Mouse (Mus musculus) midbrain, embryonic 15.5 days (tissue): Measurements from ENCODE around the gene Zfp263. TPM values are rescaled to one million over a fixed set of nuclear protein-coding genes. Genes with fewer than 3 reads are reported as not detected.

Source experiments
- ATAC-seq: fragments of 200-750 bp; cut with Nextera tagmentation; replicated peaks from 2 replicates; pipeline ENCODE4 v1.8.0; 2017; ENCODE audit warnings: moderate TSS enrichment
- H3K27ac ChIP-seq: fragments of 300-500 bp; sonication (generic); 2 replicates; pipeline ENCODE4 v1.5.1; 2015; ENCODE audit warnings: mild to moderate bottlenecking, inconsistent platforms
- H3K27me3 ChIP-seq: fragments of 300-500 bp; sonication (generic); replicated peaks from 2 replicates; pipeline ENCODE4 v1.6.1; 2015; ENCODE audit warnings: inconsistent platforms
- H3K36me3 ChIP-seq: fragments of 300-500 bp; sonication (generic); replicated peaks from 2 replicates; pipeline ENCODE4 v1.6.1; 2015; ENCODE audit warnings: inconsistent platforms
- H3K4me1 ChIP-seq: fragments of 300-500 bp; sonication (generic); 2 replicates; pipeline ENCODE4 v1.6.1; 2015; ENCODE audit warnings: inconsistent platforms
- H3K4me2 ChIP-seq: fragments of 300-500 bp; sonication (generic); 2 replicates; pipeline ENCODE4 v1.6.1; 2015; ENCODE audit warnings: inconsistent platforms, mild to moderate bottlenecking, moderate library complexity
- H3K4me3 ChIP-seq: fragments of 300-500 bp; sonication (generic); 2 replicates; pipeline ENCODE4 v1.5.1; 2015; ENCODE audit warnings: mild to moderate bottlenecking, inconsistent platforms
- H3K9ac ChIP-seq: fragments of 300-500 bp; sonication (generic); 2 replicates; pipeline ENCODE4 v1.6.1; 2015; ENCODE audit warnings: mild to moderate bottlenecking, inconsistent platforms
- H3K9me3 ChIP-seq: fragments of 300-500 bp; sonication (generic); 2 replicates; pipeline ENCODE4 v1.6.1; 2016; ENCODE audit warnings: inconsistent platforms
- WGBS: fragments of 180-500 bp; shearing (Covaris S2); methylation state at CpG from one replicate; pipeline ENCODE4 v1.1.7; 2015; ENCODE audit warnings: mixed read lengths; 5-methylcytosine and 5-hydroxymethylcytosine counted together
- polyA plus RNA-seq: library from polyadenylated mRNA; unstranded; fragments of >200 nt; fragmentation: Nextera tagmentation; extraction: Ambion mirVana; gene quantifications from 2 replicates; pipeline ENCODE4 v1.2.1, GENCODE M21; 2015

Zfp263 gene
- 55.8 and 61.4 TPM in 2 replicates for polyA plus RNA-seq

- H3K9ac ChIP-seq: peak within 1 kb of the TSS; percentile 60
- no peaks in the 10 kb centered on the region for H3K27me3 ChIP-seq
- WGBS: under 1% methylated on average over 42 of the region's 42 CpGs
Measured at GRCm38 (mm10) chr16:3743503-3744185, at the start of gene Zfp263. Gene Zfp263 (plus strand): TSS chr16:3744093.

DNA sequence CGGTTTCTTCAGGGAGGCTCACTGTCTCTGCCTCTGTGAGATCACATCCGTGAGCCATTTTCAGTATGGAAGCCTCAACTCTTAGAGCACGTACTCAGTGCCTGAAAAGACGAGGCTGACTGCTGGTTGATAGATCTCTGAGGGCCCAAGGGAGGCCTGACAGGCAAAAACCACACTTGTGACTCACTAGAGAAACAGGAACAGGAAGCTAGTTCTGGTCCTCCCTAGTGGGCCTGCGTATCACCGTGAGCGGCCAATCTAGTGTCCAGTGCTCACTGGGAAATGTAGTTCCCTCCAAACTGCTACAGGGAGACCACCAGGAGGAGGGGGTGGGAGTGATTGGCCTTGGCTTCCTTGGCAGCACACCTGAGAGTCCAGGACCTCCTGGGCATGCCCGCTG, 44.6 kb upstream of the Zfp263 start:
- Histone ChIP-seq H3K27ac (no peak overlapping the region), H3K9ac (no peak overlapping the region), H3K4me3 (no peak overlapping the region), H3K4me2 (no peak overlapping the region), H3K36me3 (no peaks in the 10 kb centered on the region), H3K4me1 (no peaks in the 10 kb centered on the region), H3K9me3 (no peaks in the 10 kb centered on the region), H3K27me3 (no peaks in the 10 kb centered on the region)
- ATAC-seq: no peak
- 86% methylated on average over 8 of the region's 8 CpGs for WGBS

More at GRCm38 (mm10) chr16:3743503-3744185, at the start of gene Zfp263:
- H3K4me1 ChIP-seq: peaks cover 33% of the 10 kb centered on the region
- peak within 1 kb of the TSS; percentile 64 for H3K4me2 ChIP-seq
- peak within 1 kb of the TSS; percentile 93 for H3K27ac ChIP-seq
- H3K36me3 ChIP-seq: peaks cover 24% of the 10 kb centered on the region
- ATAC-seq: peak; percentile 98
- H3K4me3 ChIP-seq: peak within 1 kb of the TSS; percentile 76
- 0 out of 2 replicates have a peak, but pooled peaks cover 4% of the 10 kb centered on the region for H3K9me3 ChIP-seq

DNA sequence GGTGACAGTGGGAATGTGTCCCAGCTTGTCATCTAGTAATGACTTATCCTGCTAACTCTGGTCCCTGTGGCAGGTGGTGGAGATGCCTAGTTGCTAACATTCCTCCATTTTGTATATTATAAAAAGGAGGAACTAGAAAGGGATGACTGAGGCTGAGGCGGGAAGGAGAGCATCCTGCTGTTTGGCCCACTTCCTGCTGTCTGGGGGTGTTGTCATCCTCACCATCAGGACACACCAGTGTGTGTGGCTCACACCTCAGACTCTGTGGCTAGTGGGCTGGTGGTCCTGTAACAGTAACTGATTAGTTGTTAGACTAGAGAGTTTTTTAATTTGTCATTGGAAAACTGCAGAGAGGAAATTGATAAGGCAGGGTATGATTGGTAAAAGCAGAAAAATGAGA, 43.0 kb upstream of the Zfp263 start:
- whole genome bisulfite sequencing: 83% methylated on average over 1 of the region's 1 CpGs
- Histone ChIP-seq H3K4me3 (no peak overlapping the region), H3K4me1 (no peaks in the 10 kb centered on the region), H3K27ac (no peak overlapping the region), H3K9ac (no peak overlapping the region), H3K27me3 (no peaks in the 10 kb centered on the region), H3K36me3 (no peaks in the 10 kb centered on the region), H3K4me2 (no peak overlapping the region), H3K9me3 (no peaks in the 10 kb centered on the region)
- ATAC-seq: no peak

DNA sequence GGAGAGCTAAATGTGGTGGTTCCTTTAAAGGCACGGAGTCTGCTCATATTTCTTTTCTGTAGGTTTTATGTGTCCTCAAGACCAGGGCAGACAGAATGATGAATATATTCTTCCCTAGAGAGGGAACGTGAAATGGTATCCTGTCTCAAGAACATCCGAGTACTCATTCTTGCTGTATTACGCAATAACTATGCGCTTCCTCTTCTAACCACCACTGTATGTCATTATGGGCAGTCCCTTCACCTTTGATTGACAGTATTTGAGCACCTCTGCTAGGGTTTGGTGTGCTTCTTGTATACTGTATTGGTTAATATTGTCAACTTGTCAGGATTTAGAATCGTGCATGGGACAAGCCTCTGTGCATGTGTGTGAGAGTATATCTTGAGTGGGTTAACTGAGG, 37.2 kb upstream of the Zfp263 start:
- Histone ChIP-seq H3K36me3 (no peaks in the 10 kb centered on the region), H3K9ac (no peak overlapping the region), H3K27me3 (no peaks in the 10 kb centered on the region), H3K27ac (no peak overlapping the region), H3K4me2 (no peak overlapping the region), H3K4me3 (no peak overlapping the region), H3K9me3 (no peaks in the 10 kb centered on the region; the same call in 1 of the 2 replicates), H3K4me1 (no peaks in the 10 kb centered on the region)
- 88% methylated on average over 6 of the region's 6 CpGs for WGBS
- ATAC-seq: no peak

DNA sequence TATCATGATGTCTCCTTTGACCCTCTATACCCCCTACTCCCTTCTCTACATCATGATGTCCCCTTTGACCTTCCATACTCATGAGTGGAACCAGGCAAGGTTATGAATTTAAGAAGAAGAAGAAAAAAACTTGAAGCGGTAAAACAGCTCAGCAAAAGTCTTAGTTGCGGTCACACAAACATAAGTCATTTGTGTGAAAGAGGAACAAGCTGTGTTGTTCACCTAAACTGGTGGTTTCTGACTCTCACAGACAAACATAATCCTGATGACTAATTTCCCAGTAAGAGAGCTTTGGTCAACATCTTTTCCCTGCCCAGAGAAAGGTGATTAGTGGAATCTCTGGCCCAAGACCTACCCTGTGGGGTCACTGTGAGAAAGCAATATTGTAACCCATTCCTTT, 29.2 kb upstream of the Zfp263 start:
- Histone ChIP-seq H3K4me1 (no peaks in the 10 kb centered on the region), H3K4me2 (no peak overlapping the region), H3K36me3 (no peaks in the 10 kb centered on the region), H3K27ac (no peak overlapping the region), H3K27me3 (no peaks in the 10 kb centered on the region), H3K9ac (no peak overlapping the region), H3K4me3 (no peak overlapping the region), H3K9me3 (no peaks in the 10 kb centered on the region)
- ATAC-seq: no peak
- WGBS: 97% methylated on average over 2 of the region's 2 CpGs

DNA sequence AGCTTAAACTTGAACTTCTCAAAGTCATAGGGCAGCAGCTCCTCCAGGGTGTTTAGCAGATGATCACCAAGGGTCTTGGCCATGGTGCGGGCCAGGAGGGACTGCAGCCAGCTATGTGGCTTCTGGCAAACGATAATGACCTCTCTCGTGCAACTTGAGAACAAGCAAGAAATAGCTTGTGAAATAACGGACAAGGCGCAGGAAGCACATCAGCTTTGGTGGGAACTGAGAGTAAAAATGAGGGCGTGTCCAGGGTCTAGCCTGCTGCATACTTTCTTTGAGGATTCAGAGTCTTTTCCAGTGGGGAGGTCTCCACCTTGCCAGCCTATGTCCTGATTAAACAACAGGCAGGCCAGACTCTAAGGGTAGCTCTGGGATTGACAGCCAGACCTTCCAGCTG, 25.9 kb upstream of the Zfp263 start, which contains the start of gene Mefv:
Gene Mefv, minus strand, starts transcription at position 118 of the 400 bp plus-strand sequence.
- Histone ChIP-seq H3K36me3 (no peaks in the 10 kb centered on the region), H3K4me3 (no peak within 1 kb of the TSS), H3K27me3 (no peaks in the 10 kb centered on the region), H3K4me1 (no peaks in the 10 kb centered on the region), H3K27ac (no peak within 1 kb of the TSS), H3K9ac (no peak within 1 kb of the TSS), H3K4me2 (no peak within 1 kb of the TSS), H3K9me3 (no peaks in the 10 kb centered on the region)
- 88% methylated on average over 6 of the region's 6 CpGs for WGBS
- no peak for ATAC-seq

DNA sequence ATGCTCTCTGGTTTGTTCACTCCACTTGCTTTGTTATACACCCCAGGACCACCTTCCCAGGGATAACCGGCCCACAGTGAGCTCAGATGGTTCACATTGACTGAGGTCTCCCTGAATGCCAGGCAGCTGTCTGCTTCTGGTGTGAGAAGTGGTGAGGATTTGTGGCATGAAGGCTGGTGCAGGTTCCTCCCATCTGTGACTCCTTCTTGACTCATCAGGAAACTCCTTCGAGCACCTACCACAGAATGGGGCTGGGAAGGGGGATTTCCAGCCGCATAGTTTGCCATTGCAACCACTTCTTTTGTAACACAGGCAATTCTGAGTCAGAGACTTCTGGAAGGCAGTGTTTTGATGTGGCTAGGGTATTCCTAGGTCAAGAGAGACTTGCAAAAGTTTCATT, 20.7 kb upstream of the Zfp263 start:
- Histone ChIP-seq H3K4me1 (no peaks in the 10 kb centered on the region), H3K9ac (no peak overlapping the region), H3K4me2 (no peak overlapping the region), H3K4me3 (no peak overlapping the region), H3K27me3 (no peaks in the 10 kb centered on the region), H3K9me3 (no peaks in the 10 kb centered on the region), H3K36me3 (no peaks in the 10 kb centered on the region), H3K27ac (no peak overlapping the region)
- WGBS: 73% methylated on average over 3 of the region's 3 CpGs
- no peak for ATAC-seq

DNA sequence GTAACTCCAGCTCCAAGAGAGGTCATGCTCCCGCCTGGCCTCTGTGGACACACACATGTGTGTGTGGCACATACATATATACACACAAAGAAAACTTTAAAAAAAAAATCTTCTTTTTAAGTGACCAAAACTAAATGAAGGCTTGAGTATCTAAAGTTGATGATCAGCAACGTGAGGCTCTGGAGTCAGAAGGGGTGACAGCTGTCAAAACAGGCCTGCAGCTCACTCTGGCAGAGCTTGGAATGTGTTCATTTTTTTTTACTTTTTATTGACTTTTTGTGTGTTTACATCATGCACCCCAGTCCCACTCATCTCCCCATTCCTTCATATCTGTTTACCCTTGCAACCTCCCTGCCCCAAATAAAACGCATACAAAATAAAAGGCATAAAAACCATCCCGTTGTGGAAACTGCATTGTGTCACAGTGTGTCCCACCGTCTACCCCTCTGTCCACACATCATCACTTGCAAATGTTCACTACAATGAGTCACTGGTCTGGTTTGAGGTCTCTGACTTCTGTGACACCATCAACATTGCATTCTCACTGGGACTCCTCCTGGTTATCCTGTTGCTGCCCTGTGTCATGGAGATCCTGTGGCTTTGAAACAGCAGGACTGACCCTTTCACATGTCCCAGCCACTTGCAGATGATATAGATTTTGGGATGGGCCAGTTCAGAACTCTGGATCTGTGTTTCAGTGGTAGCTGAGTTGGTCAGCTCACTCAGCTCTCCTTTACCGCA, 15.7 kb upstream of the Zfp263 start:
- WGBS: 90% methylated on average over 6 of the region's 6 CpGs
- H3K9me3 ChIP-seq: no peaks in the 10 kb centered on the region
- H3K4me3 ChIP-seq: no peak overlapping the region
- no peak overlapping the region for H3K9ac ChIP-seq
- H3K27ac ChIP-seq: no peak overlapping the region
- no peaks in the 10 kb centered on the region for H3K27me3 ChIP-seq
- no peaks in the 10 kb centered on the region for H3K4me1 ChIP-seq
- no peak for ATAC-seq
- no peak overlapping the region for H3K4me2 ChIP-seq
- no peaks in the 10 kb centered on the region for H3K36me3 ChIP-seq

- H3K4me3 ChIP-seq: no peak overlapping the region
- H3K27ac ChIP-seq: no peak overlapping the region
- no peaks in the 10 kb centered on the region for H3K4me1 ChIP-seq
- H3K9me3 ChIP-seq: no peaks in the 10 kb centered on the region
- H3K9ac ChIP-seq: no peak overlapping the region
- no peak overlapping the region for H3K4me2 ChIP-seq
- H3K36me3 ChIP-seq: no peaks in the 10 kb centered on the region
- H3K27me3 ChIP-seq: no peaks in the 10 kb centered on the region
- ATAC-seq: no peak
- WGBS: 87% methylated on average over 4 of the region's 4 CpGs
Measured at GRCm38 (mm10) chr16:3732612-3733011, 11.3 kb upstream of the Zfp263 start.

DNA sequence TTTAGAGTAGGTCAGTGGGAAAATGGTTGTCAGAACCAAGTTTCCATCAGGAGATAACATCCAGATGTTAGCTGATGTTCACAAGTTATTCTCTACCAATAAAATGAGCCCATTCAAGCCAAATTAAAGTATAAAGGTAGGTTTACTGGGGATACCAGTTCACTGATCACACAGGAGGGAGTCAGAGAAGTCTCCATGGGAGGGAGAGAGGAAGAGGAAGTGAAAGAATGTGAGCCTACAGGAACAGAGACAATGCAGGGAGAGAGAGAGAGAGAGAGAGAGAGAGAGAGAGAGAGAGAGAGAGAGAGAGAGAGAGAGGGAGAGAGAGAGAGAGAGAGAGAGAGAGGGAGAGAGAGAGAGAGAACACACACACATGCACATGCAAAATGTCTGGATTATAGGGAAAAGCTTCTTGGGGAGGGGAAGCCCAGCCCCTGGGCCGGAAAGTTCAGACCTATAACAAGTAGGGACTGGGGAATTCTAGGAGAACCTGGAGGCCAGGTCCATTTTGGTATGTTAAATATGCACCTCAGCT, 10.6 kb upstream of the Zfp263 start:
- WGBS: 81% methylated on average over 1 of the region's 1 CpGs
- Histone ChIP-seq H3K4me2 (no peak overlapping the region), H3K36me3 (no peaks in the 10 kb centered on the region), H3K9me3 (no peaks in the 10 kb centered on the region), H3K9ac (no peak overlapping the region), H3K4me1 (no peaks in the 10 kb centered on the region), H3K4me3 (no peak overlapping the region), H3K27me3 (no peaks in the 10 kb centered on the region), H3K27ac (no peak overlapping the region)
- ATAC-seq: no peak

DNA sequence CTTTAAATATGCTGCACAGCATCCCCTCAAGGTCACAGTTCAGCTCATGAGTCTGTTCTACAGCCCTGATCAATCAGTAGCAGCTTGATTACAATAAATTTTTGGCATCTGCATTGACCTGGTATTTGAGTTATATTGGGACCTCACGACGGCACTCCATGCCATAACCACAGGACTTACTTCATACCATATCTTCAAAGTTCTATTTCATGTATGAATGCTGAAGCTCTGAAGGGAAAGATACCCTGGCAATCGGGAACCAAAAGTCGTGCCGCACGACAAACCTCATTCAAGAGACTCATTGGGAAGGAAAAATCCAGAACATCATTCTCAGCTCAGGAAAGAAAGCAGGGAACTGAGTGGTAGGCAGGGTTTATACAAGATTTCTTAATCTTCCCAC, 1.4 kb upstream of the Zfp263 start:
- H3K4me3 ChIP-seq: peak overlapping the region; percentile 76; the same call in 1 of the 2 replicates
- peak overlapping the region; percentile 93 for H3K27ac ChIP-seq
- H3K4me2 ChIP-seq: peak overlapping the region; percentile 64
- H3K9me3 ChIP-seq: 0 out of 2 replicates have a peak, but pooled peaks cover 3% of the 10 kb centered on the region
- no peak overlapping the region for H3K9ac ChIP-seq
- no peaks in the 10 kb centered on the region for H3K27me3 ChIP-seq
- no peak for ATAC-seq
- 96% methylated on average over 6 of the region's 6 CpGs for WGBS
- peaks cover 15% of the 10 kb centered on the region for H3K36me3 ChIP-seq
- peaks cover 33% of the 10 kb centered on the region for H3K4me1 ChIP-seq

DNA sequence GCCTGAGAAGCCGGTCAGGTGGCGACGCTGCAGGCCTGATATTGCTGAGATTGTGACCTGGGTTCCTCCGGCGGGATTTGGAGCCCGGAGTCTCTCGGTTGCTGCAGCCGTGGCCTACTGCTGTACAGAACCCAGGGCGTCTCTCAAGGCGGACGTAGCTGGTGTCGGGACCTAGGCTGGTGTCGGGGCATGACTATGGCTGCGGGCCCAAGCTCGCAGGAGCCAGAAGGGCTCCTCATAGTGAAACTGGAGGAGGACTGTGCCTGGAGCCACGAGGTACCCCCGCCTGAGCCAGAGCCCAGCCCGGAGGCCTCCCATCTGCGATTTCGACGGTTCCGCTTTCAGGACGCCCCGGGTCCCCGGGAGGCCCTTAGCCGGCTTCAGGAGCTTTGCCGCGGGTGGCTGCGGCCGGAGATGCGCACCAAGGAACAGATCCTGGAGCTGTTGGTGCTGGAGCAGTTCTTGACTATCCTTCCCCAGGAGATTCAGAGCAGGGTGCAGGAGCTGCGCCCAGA, 350 bp downstream of the Zfp263 start:
- 0 out of 2 replicates have a peak, but pooled peaks have one; percentile 1 for ATAC-seq
- H3K27ac ChIP-seq: peak overlapping the region; percentile 93
- no peaks in the 10 kb centered on the region for H3K27me3 ChIP-seq
- H3K4me2 ChIP-seq: peak overlapping the region; percentile 64
- peaks cover 33% of the 10 kb centered on the region for H3K4me1 ChIP-seq
- H3K9ac ChIP-seq: peak overlapping the region; percentile 60
- H3K36me3 ChIP-seq: peaks cover 30% of the 10 kb centered on the region
- peaks cover 10% of the 10 kb centered on the region; the same call in 1 of the 2 replicates for H3K9me3 ChIP-seq
- H3K4me3 ChIP-seq: peak overlapping the region; percentile 76
- WGBS: under 1% methylated on average over 32 of the region's 32 CpGs
